Mouse (Mus musculus) embryonic fibroblast, embryonic 13.5 days (primary cell): Measurements from ENCODE around the gene Gm28038. TPM values are rescaled to one million over a fixed set of nuclear protein-coding genes. Genes with fewer than 3 reads are reported as not detected.

Experiments
- H3K27ac ChIP-seq: 2 replicates; pipeline ENCODE4 v1.5.1; 2012; ENCODE audit warnings: low read length, control low read depth, inconsistent platforms; ENCODE audit not compliant: insufficient read depth
- H3K4me1 ChIP-seq: 2 replicates; pipeline ENCODE4 v1.6.1; 2011; ENCODE audit warnings: low read length; ENCODE audit not compliant: control insufficient read depth, insufficient read depth
- H3K4me3 ChIP-seq: 2 replicates; pipeline ENCODE4 v1.5.1; 2011; ENCODE audit warnings: mild to moderate bottlenecking, control low read depth, low read length; ENCODE audit not compliant: insufficient read depth
- CTCF ChIP-seq: IDR thresholded peaks from 2 replicates; pipeline ENCODE4 v1.5.1; 2011; ENCODE audit warnings: mild to moderate bottlenecking, control low read depth, low read length, moderate library complexity, borderline replicate concordance; ENCODE audit not compliant: insufficient read depth
- POLR2A ChIP-seq: IDR thresholded peaks from 2 replicates; pipeline ENCODE4 v1.6.1; 2011; ENCODE audit warnings: low read depth, mild to moderate bottlenecking, control low read depth, low read length, moderate library complexity
- polyA plus RNA-seq: library from polyadenylated mRNA; stranded (reverse); fragments of >200 nt; gene quantifications from 2 replicates; pipeline ENCODE4 v1.2.4, GENCODE M21; 2011; ENCODE audit warnings: low read depth; ENCODE audit not compliant: missing spikeins, insufficient read length

Gm28038 gene
- polyA plus RNA-seq, 1 experiment, result 57.8 TPM

- Histone ChIP-seq H3K4me1 (peaks cover 23% of the 10 kb centered on the region), H3K4me3 (no peak overlapping the region), H3K27ac (no peak overlapping the region)
- TF ChIP-seq POLR2A (no peak), CTCF (no peak)
Measured at GRCm38 (mm10) chr2:30262840-30263441, 17.9 kb upstream of the Gm28038 start.

GRCm38 (mm10) chr2:30263811-30264210 is 17.0 kb upstream of the Gm28038 start:
- Histone ChIP-seq H3K27ac (no peak overlapping the region), H3K4me3 (no peak overlapping the region), H3K4me1 (peaks cover 23% of the 10 kb centered on the region)
- TF ChIP-seq CTCF (no peak), POLR2A (no peak)

- TF ChIP-seq POLR2A (no peak), CTCF (no peak)
- H3K4me1 ChIP-seq, result peaks cover 20% of the 10 kb centered on the region
- H3K27ac ChIP-seq, result peak overlapping the region; percentile 99
- no peak overlapping the region for H3K4me3 ChIP-seq
Measured at GRCm38 (mm10) chr2:30264671-30265519, 15.9 kb upstream of the Gm28038 start.

GRCm38 (mm10) chr2:30265767-30266253 is 15.0 kb upstream of the Gm28038 start, which contains the start of gene Phyhd1:
Gene Phyhd1, plus strand, starts transcription at chr2:30266203.
- H3K4me1 ChIP-seq, result peaks cover 18% of the 10 kb centered on the region
- no peak for TF ChIP-seq CTCF
- peak; percentile 43; the same call in 1 of the 2 replicates for TF ChIP-seq POLR2A
- peak within 1 kb of the TSS; percentile 18 for H3K4me3 ChIP-seq
- peak within 1 kb of the TSS; percentile 99 for H3K27ac ChIP-seq

GRCm38 (mm10) chr2:30266392-30266941 is 14.4 kb upstream of the Gm28038 start:
- no peak for TF ChIP-seq CTCF
- peak; percentile 73 for TF ChIP-seq POLR2A
- Histone ChIP-seq H3K27ac (peak overlapping the region; percentile 99), H3K4me3 (peak overlapping the region; percentile 18), H3K4me1 (peaks cover 18% of the 10 kb centered on the region)

- Histone ChIP-seq H3K4me1 (peaks cover 18% of the 10 kb centered on the region), H3K4me3 (no peak overlapping the region)
- TF ChIP-seq POLR2A (peak; percentile 50), CTCF (no peak)
Measured at GRCm38 (mm10) chr2:30267466-30267865, 13.4 kb upstream of the Gm28038 start.

GRCm38 (mm10) chr2:30268371-30268770 is 12.5 kb upstream of the Gm28038 start:
- Histone ChIP-seq H3K4me3 (no peak overlapping the region), H3K4me1 (peaks cover 16% of the 10 kb centered on the region), H3K27ac (peak overlapping the region; percentile 99)
- TF ChIP-seq CTCF (no peak), POLR2A (no peak)

More at GRCm38 (mm10) chr2:30267466-30267865, 13.4 kb upstream of the Gm28038 start:
- H3K27ac ChIP-seq, result peak overlapping the region; percentile 99

GRCm38 (mm10) chr2:30269241-30269990 is 11.4 kb upstream of the Gm28038 start:
- TF ChIP-seq CTCF (no peak), POLR2A (no peak)
- H3K4me3 ChIP-seq, result no peak overlapping the region
- peak overlapping the region; percentile 63 for H3K27ac ChIP-seq
- H3K4me1 ChIP-seq, result peaks cover 16% of the 10 kb centered on the region

GRCm38 (mm10) chr2:30270134-30270533 is 10.7 kb upstream of the Gm28038 start:
- no peak overlapping the region for H3K4me3 ChIP-seq
- no peak for TF ChIP-seq POLR2A
- TF ChIP-seq CTCF, result no peak
- peaks cover 16% of the 10 kb centered on the region for H3K4me1 ChIP-seq
- H3K27ac ChIP-seq, result peak overlapping the region; percentile 63
